Mouse (Mus musculus): ENCODE data around the gene Mcrip1.
A peak's percentile ranks its signal among the peaks of the same experiment; 100 is the strongest.

GRCm38 (mm10) chr11:120500357-120500756 is 49.2 kb downstream of the Mcrip1 start:
- TF ChIP-seq CTCF (IDR thresholded peaks at IDR 0.05; ENCODE audit: low read depth) (peak; percentile 1; the same call in 1 of the 2 replicates), EP300 (optimal IDR thresholded peaks at IDR 0.05) (peak; percentile 18)
